Mouse (Mus musculus): Measurements from ENCODE around the gene Fermt2. TPM values are rescaled to one million over a fixed set of nuclear protein-coding genes. Genes with fewer than 3 reads are reported as not detected.
A peak's percentile ranks its signal among the peaks of the same experiment; 100 is the strongest.

Gene Fermt2
- total RNA-seq, 2 experiments from 2014 or later, result 102 to 105 TPM

- no peak for DNase-seq (ENCODE audit: low spot score in 2 of 2)
These were observed 65.6 kb downstream of the Fermt2 start for GRCm38 (mm10) chr14:45464036-45465035.

DNA sequence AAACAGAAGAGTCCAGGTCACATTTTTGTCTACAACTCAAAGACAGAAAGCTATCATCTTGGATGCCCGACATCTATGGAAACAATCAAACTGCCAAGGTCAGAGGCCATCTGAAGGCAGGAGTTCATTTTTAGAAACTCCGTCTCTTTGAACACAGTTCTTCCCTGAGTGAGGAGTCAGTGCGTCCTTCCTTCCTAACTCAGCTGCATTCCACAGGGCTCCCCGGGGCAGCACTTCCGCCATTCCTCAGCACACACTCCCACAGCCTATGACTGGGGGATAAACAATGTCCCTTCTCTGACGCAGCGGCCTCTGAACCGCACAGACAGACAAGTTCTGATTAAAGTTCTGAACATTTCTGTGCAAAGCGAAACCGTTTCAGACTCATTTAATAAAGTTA is 66.3 kb downstream of the Fermt2 start:
- DNase-seq (ENCODE audit: low spot score in 2 of 2), result no peak

DNA sequence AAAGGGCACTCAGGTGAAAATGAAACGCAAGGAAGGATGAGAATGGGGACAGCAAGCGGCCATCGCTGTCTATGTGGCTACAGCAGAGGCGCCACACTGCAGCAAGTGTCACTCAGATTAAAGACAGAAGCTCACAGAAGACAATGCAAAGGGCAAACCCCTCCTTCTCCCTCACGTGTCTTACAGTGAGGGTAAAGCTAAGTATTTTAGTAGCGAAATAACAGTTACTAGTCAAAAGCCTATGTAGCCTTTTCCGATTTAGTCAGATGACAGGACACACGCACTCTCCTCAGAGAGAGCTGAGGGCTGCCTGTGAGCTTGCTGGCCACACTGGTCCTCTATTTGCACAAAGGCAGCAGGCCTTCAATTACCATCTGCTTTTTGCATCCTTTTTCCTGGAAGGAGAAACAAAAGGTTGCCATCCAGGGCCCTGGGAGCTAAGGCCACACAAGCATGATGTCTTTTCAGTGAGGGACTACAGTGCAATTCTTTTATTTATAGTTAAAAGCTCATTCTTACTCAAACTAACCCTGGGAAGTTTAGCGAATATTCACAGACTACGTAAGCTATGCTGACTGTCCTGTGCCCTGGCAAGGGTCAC is 66.9 kb downstream of the Fermt2 start:
- DNase-seq (ENCODE audit: low spot score in 2 of 2), result no peak

DNA sequence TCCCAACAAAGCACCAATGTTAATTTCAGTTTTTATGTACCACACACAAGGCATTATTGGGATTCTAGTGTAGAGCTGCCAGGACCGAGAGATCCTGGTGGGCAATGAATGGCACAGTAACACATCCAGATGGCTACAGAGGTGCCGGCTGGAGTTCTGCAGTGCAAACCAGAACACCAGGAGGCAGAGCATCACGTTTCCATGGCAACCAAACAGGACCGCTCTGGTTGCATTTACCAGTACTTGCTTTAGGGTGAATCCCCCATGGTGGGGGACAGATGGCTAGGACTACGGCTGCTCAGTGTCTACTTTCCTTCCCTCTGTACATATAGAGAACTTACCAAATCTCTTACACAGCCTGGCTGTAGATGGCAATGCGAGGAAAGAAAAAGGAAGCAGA is 67.5 kb downstream of the Fermt2 start:
- DNase-seq (ENCODE audit: low spot score in 2 of 2), result peak; percentile 63 to 78

- no peak for DNase-seq (ENCODE audit: low spot score in 2 of 2)
These were observed 68.0 kb downstream of the Fermt2 start for GRCm38 (mm10) chr14:45461945-45462344.

DNA sequence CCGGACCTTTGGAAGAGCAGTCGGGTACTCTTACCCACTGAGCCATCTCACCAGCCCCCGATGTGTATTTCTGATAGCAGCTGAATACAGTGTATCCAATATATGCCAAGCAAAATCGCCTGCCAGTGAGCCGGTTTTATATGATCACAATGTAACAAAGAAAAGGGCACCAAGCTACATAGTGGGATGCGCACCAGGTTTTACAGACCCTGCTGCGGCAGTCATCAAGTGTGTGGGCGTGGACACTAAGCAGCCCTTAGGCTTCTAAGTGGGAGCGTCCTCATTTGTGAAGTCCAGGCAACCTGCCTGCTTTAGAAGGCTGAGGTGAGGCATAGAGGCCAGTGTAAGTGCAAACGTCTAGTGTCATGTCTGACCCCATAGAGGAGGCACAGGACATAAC is 69.4 kb downstream of the Fermt2 start:
- DNase-seq (ENCODE audit: low spot score in 2 of 2), result no peak

DNA sequence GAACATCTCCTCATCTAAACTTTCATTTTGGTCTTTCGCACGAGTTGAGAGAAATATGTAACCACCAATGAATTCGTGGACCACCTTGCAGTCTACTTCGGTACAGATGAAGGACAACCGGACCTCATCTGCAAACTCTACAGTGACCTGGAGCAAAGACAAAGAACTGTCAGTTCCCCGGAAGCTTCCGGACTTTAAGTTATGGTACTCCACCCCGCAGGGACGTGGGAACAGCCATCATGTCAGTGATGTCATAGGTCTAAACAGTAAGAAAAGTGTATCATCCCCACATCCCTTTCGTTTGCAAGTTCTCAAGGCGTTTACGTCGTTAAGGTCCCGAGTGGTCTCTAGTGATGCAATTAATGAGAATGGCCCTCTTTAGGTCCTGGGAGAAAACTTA is 70.0 kb downstream of the Fermt2 start:
- no peak for DNase-seq (ENCODE audit: low spot score in 2 of 2)

GRCm38 (mm10) chr14:45457003-45457402 is 72.9 kb downstream of the Fermt2 start:
- DNase-seq (ENCODE audit: low spot score in 2 of 2), result no peak

DNA sequence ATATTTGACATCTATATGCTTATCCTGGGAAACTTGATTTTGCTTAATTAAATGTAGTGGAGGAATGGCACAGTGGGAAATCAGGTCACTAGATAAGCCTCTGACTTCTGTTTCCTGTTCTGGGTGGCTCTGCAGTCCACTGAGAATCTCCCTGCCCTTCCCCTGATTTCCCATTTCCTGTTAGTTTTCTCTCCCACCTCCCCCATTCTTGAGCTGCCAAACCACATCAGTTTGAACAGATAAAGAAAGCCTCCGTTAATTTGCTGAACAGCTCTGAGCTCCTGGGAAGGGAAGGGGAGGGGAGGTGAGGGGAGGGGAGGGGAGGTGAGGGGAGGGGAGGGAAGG is 73.4 kb downstream of the Fermt2 start:
- no peak for DNase-seq (ENCODE audit: low spot score in 2 of 2)

DNA sequence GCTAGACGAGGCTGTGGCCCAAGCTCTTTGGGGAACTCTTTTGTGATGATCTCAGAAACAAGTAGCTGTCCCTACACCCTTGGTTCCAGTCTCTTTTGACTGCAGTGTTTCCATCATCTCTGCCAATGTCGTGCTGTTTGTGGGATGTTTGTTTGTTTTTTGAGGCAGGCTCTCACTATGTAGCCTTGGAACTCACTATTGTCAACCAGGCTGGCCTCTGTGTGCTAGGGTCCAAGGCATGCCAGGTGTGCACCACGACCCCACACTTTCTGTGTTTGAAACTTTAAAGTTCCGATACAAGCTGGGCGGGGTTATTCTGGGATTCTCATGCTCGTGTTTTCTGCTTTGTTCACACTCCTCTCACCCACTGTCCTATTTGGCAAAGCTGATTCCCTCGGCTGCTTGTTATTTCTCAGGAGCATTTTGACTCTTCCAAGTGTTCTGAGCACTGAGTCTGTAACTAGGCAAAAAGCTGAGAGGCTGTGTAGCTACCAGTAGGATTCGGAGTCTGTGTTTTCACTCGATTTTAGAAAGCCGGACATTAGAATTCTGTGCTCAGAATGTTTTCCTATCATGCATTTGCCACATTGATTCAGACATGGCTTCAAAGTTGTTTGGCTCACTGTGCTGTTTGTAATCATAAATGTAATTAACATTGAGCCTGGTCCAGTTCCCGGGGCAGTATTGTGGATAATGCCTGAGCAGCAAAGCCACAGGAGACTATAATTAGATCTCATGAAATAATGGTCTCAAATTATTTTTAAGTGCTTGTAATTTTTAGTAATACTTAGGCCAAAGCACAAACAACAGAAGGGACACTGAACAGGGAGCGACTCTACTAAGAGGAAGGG is 74.0 kb downstream of the Fermt2 start:
- peak in 1 of 2 experiments; percentile 58 for DNase-seq (ENCODE audit: low spot score in 2 of 2)

- DNase-seq (ENCODE audit: low spot score in 2 of 2), result no peak
These were observed 76.2 kb downstream of the Fermt2 start for GRCm38 (mm10) chr14:45453538-45454233.

DNA sequence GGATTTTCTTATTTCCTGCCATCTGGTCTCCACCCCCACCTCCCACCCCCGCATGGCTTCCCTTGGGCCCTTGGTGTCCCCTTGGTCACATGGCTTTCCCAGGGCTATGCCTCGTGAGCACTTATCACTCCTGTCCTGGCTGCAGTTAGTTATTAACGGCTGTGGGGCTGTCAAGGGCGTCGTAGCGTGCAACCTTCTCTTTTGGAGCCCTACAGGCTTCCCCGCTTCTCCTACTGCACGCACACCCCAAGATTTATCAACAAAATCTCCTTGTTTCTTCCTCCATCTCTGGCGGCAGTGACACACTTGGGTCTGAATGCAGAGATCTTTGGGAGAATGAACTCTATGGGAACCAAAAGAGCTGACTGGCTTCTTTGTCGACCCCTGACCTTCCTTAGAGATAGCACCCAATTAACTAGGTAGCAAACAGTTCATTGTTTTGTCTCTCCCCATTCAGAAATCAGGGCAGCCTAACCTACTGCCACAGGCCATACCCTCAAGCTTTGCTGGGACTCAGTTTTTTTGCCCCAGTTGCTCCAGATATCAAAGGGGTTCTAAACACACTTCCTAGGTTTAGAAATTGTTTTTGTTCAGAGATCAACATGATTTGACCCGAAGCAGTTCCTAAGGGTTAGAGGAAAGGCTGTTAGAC is 76.9 kb downstream of the Fermt2 start:
- no peak for DNase-seq (ENCODE audit: low spot score in 2 of 2)

DNA sequence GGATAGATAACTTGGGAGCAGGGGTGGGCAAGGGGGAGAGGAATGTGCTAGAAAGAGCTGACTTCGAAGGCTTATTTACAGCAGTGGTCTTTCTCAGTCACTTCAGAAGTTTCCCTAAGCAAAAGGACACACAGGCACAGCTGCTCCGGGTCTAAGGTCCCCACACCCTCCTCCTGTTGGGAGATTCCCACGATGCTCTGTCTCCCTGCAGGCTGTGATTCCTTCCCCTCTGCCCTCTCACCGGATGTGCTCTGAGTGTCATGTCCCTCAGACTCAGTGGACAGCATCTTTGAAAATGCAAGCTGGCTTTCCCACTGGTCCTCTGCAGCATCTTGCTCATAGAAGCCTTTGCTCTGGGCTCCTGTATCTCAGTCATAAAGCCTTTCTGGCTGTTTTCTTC is 77.8 kb downstream of the Fermt2 start:
- no peak for DNase-seq (ENCODE audit: low spot score in 2 of 2)

DNA sequence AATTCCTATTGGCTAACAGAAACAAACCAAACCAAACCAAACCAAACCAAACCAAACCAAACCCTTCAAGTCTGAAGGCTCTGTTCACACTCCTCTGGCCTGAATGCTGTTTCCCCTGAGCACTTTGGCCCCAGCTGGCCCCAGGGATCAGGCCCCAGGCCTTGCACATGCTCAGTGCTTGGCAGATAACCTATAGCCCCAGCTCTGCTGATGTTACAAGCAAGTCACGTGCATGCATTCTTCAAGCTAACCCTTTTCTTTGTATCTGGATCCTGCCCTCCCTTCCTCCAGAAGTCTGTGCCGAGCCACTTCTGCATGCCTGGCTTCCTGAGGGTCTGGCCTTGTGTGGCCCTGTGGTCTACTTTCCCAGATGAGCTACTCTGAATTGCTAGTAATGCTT is 78.8 kb downstream of the Fermt2 start:
- no peak for DNase-seq (ENCODE audit: low spot score in 2 of 2)

- no peak for DNase-seq (ENCODE audit: low spot score in 2 of 2)
These were observed 83.1 kb downstream of the Fermt2 start for GRCm38 (mm10) chr14:45446777-45447176.

- no peak for DNase-seq (ENCODE audit: low spot score in 2 of 2)
These were observed 84.5 kb downstream of the Fermt2 start for GRCm38 (mm10) chr14:45445445-45445844.

DNA sequence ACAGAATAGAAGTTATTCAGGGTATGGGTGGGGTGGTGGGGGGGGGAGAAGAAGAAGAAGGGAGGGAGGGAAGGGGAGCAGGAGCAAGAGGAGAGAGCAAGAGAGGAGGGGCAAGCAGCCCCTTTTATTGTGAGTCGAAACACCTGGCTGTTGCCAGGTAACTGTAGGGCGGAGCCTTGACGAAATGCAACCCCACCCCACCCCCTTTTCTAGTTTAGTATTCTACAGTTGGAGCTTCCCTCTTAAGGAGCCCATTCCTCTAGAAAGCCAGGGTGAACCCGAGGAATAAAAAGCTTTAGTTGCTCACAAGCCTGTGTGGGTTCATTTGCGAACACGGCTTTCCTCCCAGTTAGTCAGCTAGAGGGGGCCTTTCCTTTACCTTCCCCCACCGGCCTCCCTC is 85.0 kb downstream of the Fermt2 start:
- DNase-seq (ENCODE audit: low spot score in 2 of 2), result no peak

- DNase-seq (ENCODE audit: low spot score in 2 of 2), result no peak
These were observed 86.9 kb downstream of the Fermt2 start for GRCm38 (mm10) chr14:45442781-45443560.

DNA sequence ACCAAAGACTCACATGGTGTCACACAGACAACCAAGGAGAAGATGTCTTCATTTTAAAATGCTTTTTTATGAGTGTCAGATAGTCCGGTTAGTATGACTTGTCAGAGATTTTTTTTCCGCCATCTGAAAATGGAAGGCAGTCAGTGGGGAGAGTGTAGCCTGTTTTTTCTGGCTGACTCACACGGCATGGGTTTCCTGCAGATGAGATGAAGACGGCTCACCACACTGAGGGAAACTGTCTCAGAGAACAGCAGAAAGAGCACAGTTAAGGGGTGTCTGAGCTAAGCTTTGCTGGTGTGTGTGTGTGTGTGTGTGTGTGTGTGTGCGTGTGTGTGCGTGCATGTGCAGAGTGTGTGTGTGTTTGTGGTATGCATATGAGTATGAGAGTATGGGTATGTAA is 88.6 kb downstream of the Fermt2 start:
- DNase-seq (ENCODE audit: low spot score in 2 of 2), result no peak

DNA sequence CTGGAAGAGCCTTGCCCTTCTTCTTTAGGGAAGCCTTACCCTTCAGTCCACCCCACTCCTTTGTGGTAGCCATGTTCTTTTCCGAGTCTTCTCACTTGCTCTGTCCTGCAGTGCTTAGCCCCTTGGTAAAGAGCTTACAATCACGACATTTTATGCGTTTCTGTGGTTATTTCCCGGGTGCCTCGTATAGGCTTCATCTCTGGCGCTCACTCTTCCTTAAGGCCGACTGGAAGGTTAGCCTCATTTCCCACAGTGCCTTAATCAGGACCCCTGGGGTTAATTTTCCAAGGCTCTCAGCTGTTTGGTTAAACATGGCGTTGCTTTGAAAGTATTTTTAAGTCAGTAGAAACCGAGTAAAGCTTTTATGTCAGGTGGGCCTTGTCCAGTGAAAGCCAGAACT is 90.5 kb downstream of the Fermt2 start:
- DNase-seq (ENCODE audit: low spot score in 2 of 2), result no peak

All from layer of hippocampus, postnatal 14 days (tissue).